Mouse (Mus musculus) cerebral cortex, adult 2 months (tissue): ENCODE measurements around the gene 4933407L21Rik.

Experiments
- WGBS: fragments of 180-500 bp; shearing (Covaris S2); methylation state at CpG from one replicate; pipeline ENCODE4 v1.1.7; 2018; 5-methylcytosine and 5-hydroxymethylcytosine counted together

Gene 4933407L21Rik

GRCm38 (mm10) chr1:85960873-85961272, 32.6 kb downstream of the 4933407L21Rik start, which contains the start of gene Gpr55:
Gene Gpr55, minus strand, starts transcription at chr1:85961007.
- WGBS = 89% methylated on average over 5 of the region's 5 CpGs

GRCm38 (mm10) chr1:85962081-85962480, 33.8 kb downstream of the 4933407L21Rik start:
- 57% methylated on average over 3 of the region's 3 CpGs for WGBS

GRCm38 (mm10) chr1:85965856-85966255, 37.6 kb downstream of the 4933407L21Rik start:
- WGBS = 68% methylated on average over 3 of the region's 3 CpGs

- 82% methylated on average over 1 of the region's 1 CpGs for WGBS
Measured at GRCm38 (mm10) chr1:85969081-85969480, 40.8 kb downstream of the 4933407L21Rik start.

GRCm38 (mm10) chr1:85969519-85969918, 41.2 kb downstream of the 4933407L21Rik start:
- WGBS = 59% methylated on average over 1 of the region's 1 CpGs

- 97% methylated on average over 3 of the region's 3 CpGs for WGBS
Measured at GRCm38 (mm10) chr1:85971070-85971469, 42.8 kb downstream of the 4933407L21Rik start.

GRCm38 (mm10) chr1:85972341-85972740, 44.1 kb downstream of the 4933407L21Rik start:
- whole genome bisulfite sequencing = 50% methylated on average over 3 of the region's 3 CpGs

GRCm38 (mm10) chr1:85973468-85973877, 45.2 kb downstream of the 4933407L21Rik start:
- WGBS = 93% methylated on average over 2 of the region's 2 CpGs

- 83% methylated on average over 3 of the region's 3 CpGs for WGBS
Measured at GRCm38 (mm10) chr1:85977709-85978108, 49.4 kb downstream of the 4933407L21Rik start.

- WGBS = 76% methylated on average over 7 of the region's 7 CpGs
Measured at GRCm38 (mm10) chr1:85981738-85982357, 53.6 kb downstream of the 4933407L21Rik start.

- WGBS = 82% methylated on average over 3 of the region's 3 CpGs
Measured at GRCm38 (mm10) chr1:85985784-85986183, 57.5 kb downstream of the 4933407L21Rik start.

GRCm38 (mm10) chr1:85988351-85988750, 60.1 kb downstream of the 4933407L21Rik start:
- WGBS = 88% methylated on average over 4 of the region's 4 CpGs

GRCm38 (mm10) chr1:85988882-85989281, 60.6 kb downstream of the 4933407L21Rik start:
- WGBS = 88% methylated on average over 4 of the region's 4 CpGs
